Mouse (Mus musculus) testis, adult 2 months (tissue): Measurements from ENCODE around the gene Fkbp15.

Experiments
- CTCF ChIP-seq: fragments of 200-500 bp; IDR thresholded peaks from 2 replicates; pipeline ENCODE4 v1.5.1; 2012; ENCODE audit warnings: low read depth, mild to moderate bottlenecking, inconsistent platforms, low read length, moderate library complexity; ENCODE audit not compliant: control insufficient read depth, insufficient read depth, insufficient replicate concordance
- POLR2A ChIP-seq: fragments of 200-500 bp; IDR thresholded peaks from 2 replicates; pipeline ENCODE4 v1.6.1; 2012; ENCODE audit warnings: low read depth, mild to moderate bottlenecking, inconsistent platforms, low read length, moderate library complexity; ENCODE audit not compliant: control insufficient read depth

DNA sequence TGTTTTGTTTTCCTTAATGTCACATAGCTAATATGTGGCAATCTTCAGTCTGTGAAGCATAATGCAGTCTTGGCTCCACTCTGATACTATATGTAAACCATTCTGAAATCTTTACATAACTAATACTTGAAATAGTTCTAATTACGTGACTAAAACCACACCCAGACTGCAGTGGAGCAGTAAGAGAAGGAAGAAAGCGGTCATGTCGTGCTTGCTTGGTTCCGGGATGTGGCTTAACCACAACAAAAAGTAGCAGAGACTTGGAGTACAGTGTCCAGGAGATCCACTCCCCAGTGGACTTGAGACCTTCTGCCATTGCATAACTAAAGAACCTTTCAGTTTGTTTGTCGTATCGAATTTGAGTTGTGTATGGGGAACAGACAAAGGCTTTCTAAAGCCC is 7.2 kb upstream of the Fkbp15 start:
- TF ChIP-seq POLR2A (no peak), CTCF (no peak)
